Mouse (Mus musculus) G1E-ER4 (cell line): ENCODE results near the gene Slc35e3. TPM values are rescaled to one million over a fixed set of nuclear protein-coding genes. Genes with fewer than 3 reads are reported as not detected.

ENCODE experiments used
- GATA1 ChIP-seq: IDR thresholded peaks from one replicate; pipeline ENCODE4 v1.8.0; 2012; ENCODE audit warnings: low read length, inconsistent platforms
- polyA plus RNA-seq: library from polyadenylated mRNA; stranded (reverse); fragments of >175 nt; gene quantifications from 2 replicates; pipeline ENCODE4 v1.2.3, GENCODE M21; 2012

Slc35e3 gene
- polyA plus RNA-seq, 1 experiment, result 0.95 TPM

- TF ChIP-seq GATA1, result no peak
Measured at GRCm38 (mm10) chr10:117750529-117751281, 4.5 kb upstream of the Slc35e3 start.

- TF ChIP-seq GATA1, result no peak
Measured at GRCm38 (mm10) chr10:117749787-117750343, 3.7 kb upstream of the Slc35e3 start.

- TF ChIP-seq GATA1, result no peak
Measured at GRCm38 (mm10) chr10:117749050-117749686, 3.0 kb upstream of the Slc35e3 start.

GRCm38 (mm10) chr10:117748276-117749049 lies 2.3 kb upstream of the Slc35e3 start:
- TF ChIP-seq GATA1, result no peak

- no peak for TF ChIP-seq GATA1
Measured at GRCm38 (mm10) chr10:117747711-117748110, 1.5 kb upstream of the Slc35e3 start.

- no peak for TF ChIP-seq GATA1
Measured at GRCm38 (mm10) chr10:117743917-117744316, 2.2 kb downstream of the Slc35e3 start.

GRCm38 (mm10) chr10:117743182-117743581 lies 3.0 kb downstream of the Slc35e3 start:
- TF ChIP-seq GATA1, result no peak

GRCm38 (mm10) chr10:117742618-117743017 lies 3.5 kb downstream of the Slc35e3 start:
- no peak for TF ChIP-seq GATA1

- TF ChIP-seq GATA1, result no peak
Measured at GRCm38 (mm10) chr10:117741698-117742475, 4.3 kb downstream of the Slc35e3 start.

- no peak for TF ChIP-seq GATA1
Measured at GRCm38 (mm10) chr10:117740921-117741320, 5.2 kb downstream of the Slc35e3 start.

- TF ChIP-seq GATA1, result no peak
Measured at GRCm38 (mm10) chr10:117740171-117740570, 6.0 kb downstream of the Slc35e3 start.

- no peak for TF ChIP-seq GATA1
Measured at GRCm38 (mm10) chr10:117739648-117739948, 6.6 kb downstream of the Slc35e3 start.

- TF ChIP-seq GATA1, result no peak
Measured at GRCm38 (mm10) chr10:117738928-117739647, 7.1 kb downstream of the Slc35e3 start.

- TF ChIP-seq GATA1, result peak; percentile 85
Measured at GRCm38 (mm10) chr10:117738140-117738921, 7.8 kb downstream of the Slc35e3 start.

GRCm38 (mm10) chr10:117737075-117737474 lies 9.1 kb downstream of the Slc35e3 start:
- TF ChIP-seq GATA1, result no peak
